Mouse (Mus musculus) adrenal gland (tissue): ENCODE data around the gene Arl4c.

ENCODE experiments used
- intact Hi-C: fragments of 180-260 bp; cut with DNase I; formaldehyde crosslinking; loops from one replicate; pipeline ENCODE4 v1.15.1; 2025

Gene Arl4c

DNA sequence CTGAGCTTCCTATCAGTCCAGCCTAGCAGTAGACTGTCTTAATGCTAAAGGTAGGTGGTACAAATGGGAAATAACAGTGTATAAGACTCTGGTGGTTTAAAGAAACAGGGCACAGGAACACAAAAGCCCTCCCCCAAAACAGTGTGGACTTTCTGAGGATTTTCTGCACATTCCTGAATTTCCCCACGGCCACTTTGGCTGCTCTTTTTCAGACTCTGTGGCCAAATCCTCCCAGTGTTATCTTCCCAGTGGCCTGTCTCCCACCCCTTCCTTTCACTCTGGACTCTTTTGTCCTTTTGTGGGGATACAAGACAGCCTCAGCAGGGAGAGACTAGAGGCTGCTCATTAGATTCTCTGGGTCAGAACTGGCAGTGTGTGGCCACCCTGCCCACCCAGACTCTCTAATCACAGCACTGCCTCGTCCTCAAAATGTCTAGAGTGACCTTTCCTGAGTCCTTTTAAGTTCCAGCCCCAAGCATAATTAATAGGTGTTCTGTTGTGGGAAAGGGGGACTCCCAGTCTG, 72.0 kb downstream of the Arl4c start:
- intact Hi-C loops = no loop called here

DNA sequence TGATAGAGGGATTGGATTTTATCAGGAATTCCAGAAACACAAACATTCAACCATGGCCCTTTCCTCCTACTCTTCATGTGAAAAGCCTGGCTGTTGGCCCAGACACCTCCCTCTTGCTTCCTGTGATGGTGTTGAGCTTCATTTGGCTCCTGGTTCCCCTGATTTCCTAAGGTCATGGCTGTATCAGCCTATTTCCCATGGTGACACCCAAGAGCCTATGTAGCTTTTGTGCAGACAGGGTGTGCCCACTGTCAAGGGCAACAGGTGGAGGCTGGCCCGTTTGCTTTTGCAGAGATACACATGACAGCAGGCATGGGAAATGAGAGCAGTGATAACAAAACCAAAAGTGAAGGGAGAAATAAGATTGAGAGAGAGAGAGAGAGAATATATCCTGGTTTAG, 76.8 kb downstream of the Arl4c start:
- intact Hi-C loops = no loop called here

DNA sequence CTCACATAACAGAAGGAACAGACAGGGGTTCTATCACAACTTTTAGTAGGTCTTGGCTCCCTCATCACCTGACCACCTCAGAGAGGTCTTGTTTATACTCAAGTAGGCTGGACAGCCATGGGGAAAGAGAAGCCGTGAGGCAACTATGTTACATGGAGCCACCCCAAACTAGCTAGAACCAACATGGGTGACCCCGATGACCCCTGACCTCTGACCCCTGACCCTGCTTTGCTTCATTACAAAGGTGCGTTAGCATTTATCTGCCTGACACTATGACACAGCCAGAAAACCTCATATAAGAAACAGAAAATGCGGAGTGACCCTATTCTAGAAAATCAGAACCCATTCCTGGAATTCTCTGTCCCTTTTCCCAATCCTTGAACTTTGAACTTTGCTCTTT, 77.6 kb downstream of the Arl4c start:
- intact Hi-C loops = no loop called here

DNA sequence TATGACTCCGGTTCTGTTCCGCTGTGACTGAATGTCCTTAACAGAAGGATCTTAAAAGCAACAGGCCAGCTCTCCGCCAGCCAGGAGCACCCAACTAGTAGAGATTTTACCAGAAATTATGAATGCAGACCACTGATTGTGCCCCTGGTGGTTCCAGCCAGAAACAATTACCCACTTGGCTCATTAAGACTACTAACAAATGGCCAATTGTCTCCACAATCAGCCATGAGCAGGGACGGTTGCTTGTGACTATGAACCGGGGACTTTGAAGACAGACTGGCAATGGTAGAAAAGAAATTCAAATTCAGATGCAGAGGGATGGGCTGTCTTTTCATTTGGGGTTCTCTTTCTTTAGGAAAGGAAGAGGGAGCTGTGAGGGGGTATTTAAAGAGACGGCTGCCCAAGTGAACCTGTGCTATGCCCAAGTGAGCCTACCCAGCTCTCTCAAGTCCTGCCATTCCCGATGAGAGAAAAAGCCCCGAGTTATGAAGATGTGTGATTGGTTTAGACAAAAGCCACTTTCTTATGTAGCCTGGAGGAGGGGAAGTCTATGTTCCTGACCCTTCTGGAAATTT, 78.4 kb downstream of the Arl4c start:
- intact Hi-C loops = no loop called here
